Mouse (Mus musculus) adipose tissue, adult 10 weeks (tissue): ENCODE data around the gene Usp32. TPM values are rescaled to one million over a fixed set of nuclear protein-coding genes. Genes with fewer than 3 reads are reported as not detected.

Source experiments
- polyA plus RNA-seq: library from polyadenylated mRNA; stranded (reverse); fragments of 350-450 nt; fragmentation: Illumina TruSeq; extraction: RNeasy Lipid Tissue Mini Kit (QIAGEN cat#74804); gene quantifications from one replicate; pipeline ENCODE4 v1.2.3, GENCODE M21; 2014; ENCODE audit warnings: low read depth, low replicate concordance

The Usp32 gene
- 14.4 TPM for polyA plus RNA-seq

GRCm38 (mm10) chr11:85139581-85140540 is at the start of gene Usp32:
Gene Usp32, minus strand, starts transcription at chr11:85140161.

GRCm38 (mm10) chr11:85170058-85170740 is 30.2 kb upstream of the Usp32 start, which contains the start of gene 1700125H20Rik:
Gene 1700125H20Rik, plus strand, starts transcription at chr11:85170404.

GRCm38 (mm10) chr11:84957591-84958270 is 182.2 kb downstream of the Usp32 start, which contains the start of gene Car4:
Gene Car4, plus strand, starts transcription at chr11:84957786.

Other genes with a start within 250 kb of the Usp32 start
- 16.7 TPM for gene Znhit3, start 223.8 kb downstream of the Usp32 start, polyA plus RNA-seq
- gene Car4, start 182.4 kb downstream of the Usp32 start, polyA plus RNA-seq: 124 TPM
- 1.2 TPM for gene 1700125H20Rik, start 30.2 kb upstream of the Usp32 start, polyA plus RNA-seq
- 19.4 TPM for gene Appbp2, start 95.0 kb upstream of the Usp32 start, polyA plus RNA-seq
- gene Ppm1d, start 171.1 kb upstream of the Usp32 start, polyA plus RNA-seq: 11.3 TPM
- 41.7 TPM for gene Bcas3, start 213.0 kb upstream of the Usp32 start, polyA plus RNA-seq